Mouse (Mus musculus): ENCODE results near the gene Pck1. TPM values are rescaled to one million over a fixed set of nuclear protein-coding genes. Genes with fewer than 3 reads are reported as not detected.
A peak's percentile ranks its signal among the peaks of the same experiment; 100 is the strongest.

Pck1 gene
- total and polyA plus RNA-seq, 2 experiments, result 240 to 2,488 TPM

DNA sequence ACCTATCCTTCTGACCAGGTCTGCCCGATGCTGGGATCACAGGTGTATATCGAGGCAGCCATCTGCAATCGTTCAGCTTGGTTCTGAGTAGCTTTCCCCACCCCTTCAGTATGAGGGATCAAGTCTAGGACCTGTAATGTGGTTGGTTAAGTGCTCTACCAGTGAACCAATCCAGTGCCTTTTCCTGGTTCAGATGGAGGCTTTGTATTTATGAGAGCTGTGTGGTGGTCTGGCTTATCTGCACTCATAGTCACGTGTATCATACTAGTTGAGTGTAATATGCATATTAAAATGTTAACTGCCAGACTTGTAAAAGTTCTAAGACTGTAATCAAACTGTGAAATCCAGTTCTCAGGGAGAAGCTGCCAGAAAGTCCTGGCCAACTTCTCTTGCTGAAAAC is 26.5 kb upstream of the Pck1 start:
- TF ChIP-seq POLR2A (IDR thresholded peaks at IDR 0.05; ENCODE audit: extremely low read depth, insufficient read depth, low read length), result no peak
- no peak for TF ChIP-seq CTCF (IDR thresholded peaks at IDR 0.05; ENCODE audit: low read depth, low read length)
- no peak overlapping the region for H3K9ac ChIP-seq (ENCODE audit: low read depth, low read length)
- peaks cover 22% of the 10 kb centered on the region for H3K4me1 ChIP-seq (ENCODE audit: control insufficient read depth, insufficient read depth, low read length)
- H3K4me3 ChIP-seq (ENCODE audit: insufficient read depth, low read depth, low read length), result no peak overlapping the region
- no peaks in the 10 kb centered on the region for H3K79me2 ChIP-seq (ENCODE audit: control insufficient read depth, insufficient read depth, low read length)
- no peaks in the 10 kb centered on the region for H3K27me3 ChIP-seq (ENCODE audit: control insufficient read depth, insufficient read depth, low read length)
- peak; percentile 48 for DNase-seq (ENCODE audit: extremely low read depth, low read depth, low spot score)
- WGBS, result 62% methylated on average over 4 of the region's 4 CpGs
- no peak overlapping the region; the same call in 1 of the 2 replicates for H3K27ac ChIP-seq (replicated peaks; ENCODE audit: insufficient read depth, low read depth, low read length)
- no peaks in the 10 kb centered on the region for H3K36me3 ChIP-seq (ENCODE audit: control insufficient read depth, insufficient read depth, low read length)

DNA sequence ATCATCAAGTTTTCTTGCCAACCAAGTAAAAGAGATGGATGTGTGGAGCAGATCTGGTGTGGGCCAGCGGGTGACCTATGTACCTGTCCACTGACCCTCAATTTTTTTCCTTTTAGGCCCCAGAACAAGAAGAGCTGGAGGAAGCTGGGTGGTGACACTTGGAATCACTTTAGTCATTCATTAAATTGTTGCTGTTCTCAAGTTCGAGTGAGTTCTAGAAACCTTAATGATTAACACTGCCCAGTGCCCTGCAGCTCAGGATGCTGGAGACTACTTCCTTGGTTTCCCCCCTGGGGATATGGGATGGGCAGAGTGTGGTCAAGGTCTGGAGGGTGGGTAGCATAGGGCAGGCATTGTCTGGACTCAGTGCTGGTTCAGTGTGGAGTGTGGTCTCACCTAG is 23.7 kb upstream of the Pck1 start:
- DNase-seq (ENCODE audit: extremely low read depth, low read depth, low spot score), result no peak
- Histone ChIP-seq H3K79me2 (ENCODE audit: control insufficient read depth, insufficient read depth, low read length) (no peaks in the 10 kb centered on the region), H3K9ac (ENCODE audit: low read depth, low read length) (no peak overlapping the region), H3K4me3 (ENCODE audit: insufficient read depth, low read depth, low read length) (no peak overlapping the region), H3K4me1 (ENCODE audit: control insufficient read depth, insufficient read depth, low read length) (peaks cover 17% of the 10 kb centered on the region), H3K27ac (replicated peaks; ENCODE audit: insufficient read depth, low read depth, low read length) (no peak overlapping the region), H3K27me3 (ENCODE audit: control insufficient read depth, insufficient read depth, low read length) (no peaks in the 10 kb centered on the region), H3K36me3 (ENCODE audit: control insufficient read depth, insufficient read depth, low read length) (no peaks in the 10 kb centered on the region)
- TF ChIP-seq CTCF (IDR thresholded peaks at IDR 0.05; ENCODE audit: low read depth, low read length) (no peak), POLR2A (IDR thresholded peaks at IDR 0.05; ENCODE audit: extremely low read depth, insufficient read depth, low read length) (no peak)
- 51% methylated on average over 2 of the region's 2 CpGs for WGBS

DNA sequence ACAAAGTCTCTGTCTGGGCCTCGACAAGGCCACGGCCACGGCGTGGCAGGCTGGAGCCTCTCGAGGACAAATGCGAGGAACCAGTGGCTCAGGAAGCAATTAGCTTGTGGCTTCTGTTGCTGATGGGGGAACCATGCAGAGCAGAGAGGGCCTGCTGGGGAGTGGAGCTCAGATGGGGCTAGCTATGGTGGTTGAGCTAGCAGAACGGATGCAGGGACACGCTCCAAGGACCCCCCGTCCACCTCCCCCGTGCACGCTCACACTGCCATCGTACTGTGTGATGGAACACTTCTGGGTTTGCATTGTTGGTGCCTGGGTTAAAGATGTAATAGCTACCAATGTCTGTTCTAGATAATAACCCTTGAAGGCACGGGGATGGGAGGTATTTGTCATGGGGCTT is 20.6 kb upstream of the Pck1 start:
- 92% methylated on average over 13 of the region's 13 CpGs for WGBS
- H3K4me1 ChIP-seq (ENCODE audit: control insufficient read depth, insufficient read depth, low read length), result peaks cover 7% of the 10 kb centered on the region; the same call in 1 of the 2 replicates
- TF ChIP-seq CTCF (IDR thresholded peaks at IDR 0.05; ENCODE audit: low read depth, low read length) (no peak), POLR2A (IDR thresholded peaks at IDR 0.05; ENCODE audit: extremely low read depth, insufficient read depth, low read length) (no peak)
- H3K27ac ChIP-seq (replicated peaks; ENCODE audit: insufficient read depth, low read depth, low read length), result no peak overlapping the region
- H3K9ac ChIP-seq (ENCODE audit: low read depth, low read length), result no peak overlapping the region
- no peaks in the 10 kb centered on the region for H3K79me2 ChIP-seq (ENCODE audit: control insufficient read depth, insufficient read depth, low read length)
- no peak overlapping the region for H3K4me3 ChIP-seq (ENCODE audit: insufficient read depth, low read depth, low read length)
- H3K36me3 ChIP-seq (ENCODE audit: control insufficient read depth, insufficient read depth, low read length), result no peaks in the 10 kb centered on the region
- DNase-seq (ENCODE audit: extremely low read depth, low read depth, low spot score), result no peak
- H3K27me3 ChIP-seq (ENCODE audit: control insufficient read depth, insufficient read depth, low read length), result no peaks in the 10 kb centered on the region

DNA sequence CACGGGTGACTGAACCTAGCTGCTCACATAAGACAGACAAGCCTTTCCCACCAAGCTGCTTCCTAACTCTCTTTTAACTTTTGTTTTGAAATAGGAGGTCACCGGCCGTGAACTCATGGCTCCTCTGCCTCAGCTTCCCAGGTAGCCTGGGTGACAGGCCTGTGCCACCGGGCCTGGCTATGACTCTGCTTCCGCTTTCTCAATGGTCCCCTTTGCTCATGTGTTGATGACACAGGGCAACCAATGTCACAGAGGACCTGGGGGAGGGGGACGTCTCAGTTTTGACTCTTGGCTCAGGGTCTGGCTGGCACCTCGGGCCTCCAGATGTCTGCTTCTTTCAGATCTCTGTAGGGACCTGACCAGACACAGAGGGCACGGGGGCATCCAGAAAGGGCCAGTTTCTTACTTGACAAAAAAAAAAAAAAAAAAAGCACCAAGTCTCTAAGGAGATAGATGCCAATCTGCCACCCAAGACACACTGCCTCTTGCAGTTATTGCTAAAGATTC is 20.0 kb upstream of the Pck1 start:
- H3K79me2 ChIP-seq (ENCODE audit: control insufficient read depth, insufficient read depth, low read length), result no peaks in the 10 kb centered on the region
- no peak overlapping the region for H3K4me3 ChIP-seq (ENCODE audit: insufficient read depth, low read depth, low read length)
- H3K27ac ChIP-seq (replicated peaks; ENCODE audit: insufficient read depth, low read depth, low read length), result no peak overlapping the region
- no peaks in the 10 kb centered on the region for H3K36me3 ChIP-seq (ENCODE audit: control insufficient read depth, insufficient read depth, low read length)
- no peaks in the 10 kb centered on the region for H3K27me3 ChIP-seq (ENCODE audit: control insufficient read depth, insufficient read depth, low read length)
- TF ChIP-seq CTCF (IDR thresholded peaks at IDR 0.05; ENCODE audit: low read depth, low read length), result no peak
- no peak overlapping the region for H3K9ac ChIP-seq (ENCODE audit: low read depth, low read length)
- peaks cover 5% of the 10 kb centered on the region; the same call in 1 of the 2 replicates for H3K4me1 ChIP-seq (ENCODE audit: control insufficient read depth, insufficient read depth, low read length)
- peak; percentile 40 for DNase-seq (ENCODE audit: extremely low read depth, low read depth, low spot score)
- WGBS, result 84% methylated on average over 8 of the region's 8 CpGs

DNA sequence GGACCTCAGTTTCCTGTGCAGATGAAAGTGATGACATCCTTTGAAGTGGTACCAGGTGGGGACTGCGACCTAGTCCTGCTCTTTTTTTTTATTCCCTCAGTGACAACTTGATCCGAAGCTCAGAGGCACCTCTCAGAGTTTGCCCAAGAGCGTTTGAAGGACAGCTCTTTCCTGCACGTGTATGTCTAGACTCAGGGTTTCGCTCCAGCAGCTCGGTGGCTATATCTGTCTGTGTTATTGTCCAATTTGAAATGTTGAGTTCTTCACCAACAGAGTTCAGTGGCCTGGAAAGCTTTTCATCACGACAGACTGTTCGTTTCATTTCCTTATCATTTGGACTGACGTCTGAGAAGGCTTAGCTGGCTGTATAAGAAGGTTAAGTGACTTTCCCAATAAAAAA is 18.2 kb upstream of the Pck1 start:
- no peak overlapping the region for H3K9ac ChIP-seq (ENCODE audit: low read depth, low read length)
- no peak overlapping the region for H3K27ac ChIP-seq (replicated peaks; ENCODE audit: insufficient read depth, low read depth, low read length)
- no peaks in the 10 kb centered on the region for H3K79me2 ChIP-seq (ENCODE audit: control insufficient read depth, insufficient read depth, low read length)
- H3K27me3 ChIP-seq (ENCODE audit: control insufficient read depth, insufficient read depth, low read length), result no peaks in the 10 kb centered on the region
- WGBS, result 59% methylated on average over 9 of the region's 9 CpGs
- DNase-seq (ENCODE audit: extremely low read depth, low read depth, low spot score), result no peak
- peaks cover 8% of the 10 kb centered on the region; the same call in 1 of the 2 replicates for H3K4me1 ChIP-seq (ENCODE audit: control insufficient read depth, insufficient read depth, low read length)
- no peak overlapping the region for H3K4me3 ChIP-seq (ENCODE audit: insufficient read depth, low read depth, low read length)
- no peak for TF ChIP-seq POLR2A (IDR thresholded peaks at IDR 0.05; ENCODE audit: extremely low read depth, insufficient read depth, low read length)
- no peak for TF ChIP-seq CTCF (IDR thresholded peaks at IDR 0.05; ENCODE audit: low read depth, low read length)
- no peaks in the 10 kb centered on the region for H3K36me3 ChIP-seq (ENCODE audit: control insufficient read depth, insufficient read depth, low read length)

DNA sequence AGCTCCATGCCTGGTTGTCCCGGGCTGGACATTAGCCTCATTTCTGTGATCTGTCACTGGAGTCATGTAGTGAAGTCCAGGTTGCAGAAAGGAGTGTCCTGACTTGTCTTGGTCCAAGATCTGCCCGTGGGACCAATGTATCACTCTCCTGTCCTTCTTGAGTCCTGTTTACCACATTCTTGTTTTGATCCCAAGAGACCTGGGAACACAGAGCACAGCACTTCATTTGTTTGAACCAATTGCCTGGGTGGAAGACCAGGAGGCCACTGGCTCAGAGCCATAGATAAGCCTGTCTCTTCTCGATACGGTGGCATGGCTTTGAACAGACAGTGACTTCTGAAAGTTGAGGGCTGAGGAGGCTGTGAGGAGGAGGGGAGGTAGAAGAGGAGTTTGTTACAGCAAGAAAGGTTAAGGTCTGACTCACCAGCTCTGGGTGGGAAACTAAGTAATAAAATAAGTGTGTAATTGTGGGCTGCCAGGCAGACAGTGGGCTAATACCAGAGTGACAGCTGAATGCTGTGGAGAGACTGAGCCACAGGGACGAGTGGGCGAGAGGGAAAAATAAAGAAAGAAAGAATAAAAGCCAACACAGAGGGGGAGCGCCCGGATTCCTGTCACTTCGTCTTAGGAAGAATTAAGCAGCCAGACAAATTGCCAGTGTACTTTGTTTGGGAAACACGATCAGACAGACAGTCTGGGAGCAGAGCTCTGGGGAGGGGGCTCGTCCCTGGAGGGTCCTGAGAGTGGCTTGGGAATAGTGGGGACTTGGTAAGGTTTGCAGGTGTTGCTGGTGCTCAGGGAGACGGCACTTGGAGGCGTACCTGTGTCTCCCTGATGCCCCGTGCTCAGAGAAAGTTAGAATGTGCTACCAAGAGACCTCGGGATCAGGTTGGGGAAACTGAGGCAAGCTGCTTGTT is 14.3 kb upstream of the Pck1 start:
- no peak for TF ChIP-seq CTCF (IDR thresholded peaks at IDR 0.05; ENCODE audit: low read depth, low read length)
- no peak for TF ChIP-seq POLR2A (IDR thresholded peaks at IDR 0.05; ENCODE audit: extremely low read depth, insufficient read depth, low read length)
- 63% methylated on average over 15 of the region's 15 CpGs for WGBS
- Histone ChIP-seq H3K4me3 (ENCODE audit: insufficient read depth, low read depth, low read length) (no peak overlapping the region), H3K27ac (replicated peaks; ENCODE audit: insufficient read depth, low read depth, low read length) (no peak overlapping the region), H3K4me1 (ENCODE audit: control insufficient read depth, insufficient read depth, low read length) (peaks cover 14% of the 10 kb centered on the region), H3K79me2 (ENCODE audit: control insufficient read depth, insufficient read depth, low read length) (no peaks in the 10 kb centered on the region), H3K36me3 (ENCODE audit: control insufficient read depth, insufficient read depth, low read length) (no peaks in the 10 kb centered on the region), H3K9ac (ENCODE audit: low read depth, low read length) (no peak overlapping the region), H3K27me3 (ENCODE audit: control insufficient read depth, insufficient read depth, low read length) (no peaks in the 10 kb centered on the region)
- DNase-seq (ENCODE audit: extremely low read depth, low read depth, low spot score), result peak; percentile 79

Measured in liver, adult 2 months (tissue).